Mouse (Mus musculus) retina, adult 2 months (tissue): ENCODE results near the gene Clic3.

Experiments used
- DNase-seq: peaks from one replicate; pipeline ENCODE4 v3.0.0-alpha.2; 2012; ENCODE audit warnings: low read depth, low spot score

Clic3 gene

DNA sequence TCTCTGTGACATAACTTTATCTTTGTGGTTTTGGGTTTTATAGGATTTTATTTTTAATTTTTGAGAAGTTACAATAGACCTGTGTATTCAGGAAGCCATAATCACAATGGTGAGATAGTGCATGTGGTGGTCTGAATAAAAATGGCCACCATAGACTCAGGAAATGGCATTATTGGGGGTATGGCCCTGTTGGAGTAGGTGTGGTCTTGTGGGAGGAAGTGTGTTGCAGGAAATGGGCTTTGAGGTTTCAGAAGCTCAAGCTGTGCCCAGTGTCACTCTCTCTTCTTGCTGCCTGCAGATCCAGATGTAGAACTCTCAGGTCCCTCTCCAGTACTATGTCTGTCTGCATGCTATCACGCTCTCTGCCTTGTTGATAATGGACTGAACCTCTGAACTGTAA, 23.9 kb downstream of the Clic3 start:
- DNase-seq, result no peak

DNA sequence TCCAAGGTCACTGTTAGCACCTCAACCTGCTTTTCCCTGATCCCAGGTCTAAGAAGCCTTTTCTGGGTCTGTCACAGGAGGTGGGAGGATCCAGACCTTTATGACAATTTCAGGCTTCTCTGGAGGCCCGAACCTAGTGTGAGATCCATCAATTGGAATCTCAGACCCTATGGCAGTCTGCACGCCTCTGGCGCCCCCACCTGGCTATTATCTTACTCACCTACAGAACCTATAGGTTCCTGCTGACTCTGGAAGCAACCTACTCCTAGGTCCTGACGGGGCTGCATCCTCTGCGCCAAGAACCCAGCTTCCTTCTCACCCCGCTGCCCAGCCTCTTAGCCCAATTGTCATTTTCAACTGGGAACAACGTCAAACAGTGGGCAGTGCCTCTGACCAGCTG, 26.3 kb downstream of the Clic3 start:
- DNase-seq, result no peak

DNA sequence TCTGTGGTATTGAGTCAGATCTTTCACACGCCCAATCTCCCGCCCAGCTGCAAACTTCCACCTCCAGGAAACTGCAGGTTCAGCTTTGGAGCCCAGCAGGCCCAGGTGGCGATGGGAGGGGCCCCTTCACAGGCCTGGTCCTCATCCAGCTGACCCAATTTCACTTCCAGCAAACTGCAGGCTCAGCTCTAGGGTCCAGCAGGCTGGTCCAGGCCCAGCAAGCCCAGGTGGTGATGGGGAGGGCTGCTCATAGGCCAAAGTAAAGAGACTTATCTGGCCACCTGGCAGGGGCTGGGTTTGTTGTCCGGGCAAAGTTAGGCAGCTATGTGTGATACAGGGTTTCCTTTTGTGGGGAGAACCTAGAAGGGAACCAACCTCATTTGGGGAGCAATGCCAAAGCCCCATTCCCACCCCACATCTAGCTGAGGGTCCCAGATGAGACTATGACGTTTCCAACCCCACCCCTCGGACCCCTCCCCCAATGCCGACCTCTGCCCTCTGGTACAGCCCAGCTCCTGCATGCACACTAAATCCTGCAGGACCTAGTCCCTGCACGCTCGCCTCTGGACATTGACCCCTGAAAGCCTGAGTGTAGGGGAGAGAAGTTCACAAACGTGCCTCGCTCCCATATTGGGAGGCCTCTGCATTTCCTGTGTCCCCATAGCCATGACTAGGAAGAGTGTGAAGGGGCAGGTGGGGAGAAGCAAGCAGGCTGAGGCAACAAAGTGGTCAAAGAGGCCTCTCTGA, 28.4 kb downstream of the Clic3 start:
- DNase-seq, result no peak

DNA sequence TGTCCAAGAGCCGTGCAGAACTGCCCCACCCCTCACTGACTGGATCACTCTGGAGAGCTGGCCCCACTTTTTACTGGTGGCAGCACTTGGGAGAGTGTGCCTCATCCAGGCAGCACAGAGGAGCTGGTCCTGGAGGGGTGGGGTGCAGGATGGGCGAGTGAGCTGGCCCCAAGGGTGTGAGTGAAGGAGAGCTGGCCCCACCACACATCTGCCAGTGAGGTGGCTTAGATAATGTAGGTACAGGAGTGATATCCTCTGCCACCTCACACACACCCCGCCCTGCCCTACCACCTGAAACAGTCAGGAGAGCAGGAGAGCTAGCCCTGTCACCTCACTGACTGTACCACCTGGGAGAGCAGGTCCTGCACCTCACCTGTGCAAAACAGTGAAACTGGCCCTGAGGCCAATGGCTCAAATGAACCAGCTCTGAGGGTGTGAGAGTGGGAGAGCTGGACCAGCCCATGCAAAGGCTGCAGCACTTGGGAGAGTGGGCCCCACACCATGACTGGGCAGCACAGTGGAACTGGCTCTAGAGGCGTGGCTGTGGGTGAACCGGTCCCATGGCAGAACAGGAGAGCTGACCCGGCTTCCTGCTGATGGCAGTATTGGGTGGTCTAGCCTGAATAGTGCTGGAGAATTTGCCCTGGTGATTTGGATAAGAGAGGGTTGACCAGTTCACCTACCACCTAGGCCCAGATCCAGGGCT, 31.5 kb downstream of the Clic3 start:
- no peak for DNase-seq

DNA sequence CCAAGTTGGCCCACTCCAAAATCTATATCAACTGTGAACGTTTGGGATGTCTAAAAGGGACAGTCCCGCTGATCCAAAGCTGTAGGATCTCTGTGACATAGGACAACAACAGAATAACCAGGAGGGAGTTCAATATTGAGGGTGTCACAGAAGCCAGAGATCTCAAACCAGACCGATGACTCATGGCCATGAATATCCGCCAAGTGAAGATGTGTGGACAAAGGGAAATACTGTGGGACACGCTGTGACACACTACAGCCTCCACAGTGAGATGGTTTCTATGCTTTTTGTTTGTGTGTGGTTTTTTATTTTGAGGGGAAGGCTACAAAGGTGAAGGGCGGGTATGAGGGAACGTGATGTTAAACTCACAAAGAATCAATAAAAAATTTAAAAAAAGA, 32.0 kb downstream of the Clic3 start:
- no peak for DNase-seq

DNA sequence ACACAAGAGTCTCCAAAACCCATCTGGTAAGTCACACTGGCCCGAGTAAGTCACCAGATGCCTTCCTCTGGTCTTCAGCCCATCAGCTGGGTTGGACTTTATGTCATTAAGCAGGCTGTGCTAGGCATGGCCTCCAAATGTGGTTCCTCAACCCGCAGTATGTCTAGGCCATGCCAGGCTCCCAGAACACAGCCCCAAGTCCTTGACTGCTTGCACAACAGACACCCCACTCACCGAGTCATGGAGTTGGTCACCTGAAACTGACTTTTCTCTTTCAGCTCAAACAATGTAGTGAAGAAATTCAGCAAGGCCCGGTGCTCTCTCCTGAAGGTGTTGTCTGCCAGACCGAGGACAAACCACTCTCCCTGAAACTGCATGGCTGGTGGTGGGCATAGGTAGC, 36.4 kb downstream of the Clic3 start:
- no peak for DNase-seq

DNA sequence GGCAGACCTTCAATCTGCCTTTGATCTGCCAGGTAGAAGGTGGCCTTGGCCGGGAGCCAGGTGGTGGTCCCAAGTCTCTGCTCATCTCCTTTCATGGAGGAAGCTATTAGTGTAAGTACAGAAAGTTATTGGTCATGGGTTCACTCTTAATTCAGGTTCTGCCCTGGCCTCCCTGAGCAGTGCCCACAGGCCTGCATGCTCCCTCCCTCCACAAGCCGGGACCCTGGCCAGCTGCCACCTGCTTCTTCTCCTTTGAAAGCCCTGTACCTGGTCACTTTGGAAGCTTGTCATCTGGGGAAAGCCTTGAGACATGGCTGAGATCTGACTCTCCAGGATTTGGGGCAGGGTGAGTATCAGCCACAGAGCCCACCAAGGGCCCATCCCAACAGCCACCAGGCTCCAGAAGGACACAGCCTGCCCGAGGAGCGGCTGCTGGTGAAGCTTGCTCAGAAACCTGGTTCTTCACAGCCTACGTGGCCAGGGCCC, 36.9 kb downstream of the Clic3 start, which contains the start of gene Lcn12:
Gene Lcn12, minus strand, starts transcription at position 436 of the 486 bp plus-strand sequence.
- DNase-seq, result no peak

DNA sequence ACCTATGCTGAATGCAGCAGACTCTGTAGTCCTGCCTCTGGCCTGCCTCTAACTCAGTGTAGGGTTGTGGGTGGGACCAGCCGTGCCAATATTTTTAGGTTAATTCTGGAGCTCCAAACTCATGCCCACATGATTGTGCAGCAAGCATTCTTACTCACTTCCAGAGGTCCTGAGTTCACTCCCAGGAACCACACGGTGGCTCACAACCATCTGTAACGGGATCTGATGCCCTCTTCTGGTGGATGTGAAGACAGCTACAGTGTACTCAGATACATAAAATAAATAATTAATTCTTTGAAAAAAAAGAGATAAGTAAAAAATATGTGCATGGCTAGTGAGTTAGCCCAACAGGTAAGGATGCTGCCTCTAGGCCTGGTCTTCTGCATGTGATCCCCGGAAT, 39.8 kb downstream of the Clic3 start:
- no peak for DNase-seq

DNA sequence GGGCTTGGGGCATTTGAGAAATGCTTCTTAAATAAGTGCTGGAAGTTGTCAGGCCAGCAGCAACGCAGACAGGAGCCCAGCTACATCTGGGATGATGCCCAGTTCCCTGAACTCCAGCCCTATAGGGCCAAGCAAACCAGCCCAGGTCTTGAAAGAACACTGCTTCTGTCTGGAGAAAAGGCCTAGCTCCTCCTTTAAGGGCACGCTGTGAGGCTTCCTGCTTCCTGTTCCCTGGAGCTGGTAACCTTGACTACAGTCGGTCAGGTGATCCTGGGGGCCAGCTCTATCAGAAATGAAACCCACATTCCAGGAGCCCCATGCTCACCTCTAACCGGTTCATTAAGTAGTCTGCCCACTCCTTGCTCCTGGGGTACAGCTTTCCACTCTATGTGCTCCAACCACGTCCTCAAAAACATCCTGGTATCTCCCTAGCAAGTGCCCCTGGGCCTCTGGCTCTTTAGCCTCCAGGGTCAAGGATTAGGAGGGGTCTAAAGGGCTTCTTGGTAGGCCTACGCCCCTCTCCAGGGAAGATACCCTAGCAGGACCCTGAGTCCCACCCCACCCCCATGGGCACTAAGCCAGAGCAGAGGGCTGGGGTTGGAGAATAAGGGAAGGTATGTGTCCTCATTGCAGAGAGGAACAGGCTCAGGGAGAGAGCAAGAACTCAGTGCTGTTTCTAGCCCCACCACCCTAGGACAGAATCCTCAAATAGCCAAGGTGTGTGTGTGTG, 41.4 kb downstream of the Clic3 start:
- DNase-seq, result no peak

DNA sequence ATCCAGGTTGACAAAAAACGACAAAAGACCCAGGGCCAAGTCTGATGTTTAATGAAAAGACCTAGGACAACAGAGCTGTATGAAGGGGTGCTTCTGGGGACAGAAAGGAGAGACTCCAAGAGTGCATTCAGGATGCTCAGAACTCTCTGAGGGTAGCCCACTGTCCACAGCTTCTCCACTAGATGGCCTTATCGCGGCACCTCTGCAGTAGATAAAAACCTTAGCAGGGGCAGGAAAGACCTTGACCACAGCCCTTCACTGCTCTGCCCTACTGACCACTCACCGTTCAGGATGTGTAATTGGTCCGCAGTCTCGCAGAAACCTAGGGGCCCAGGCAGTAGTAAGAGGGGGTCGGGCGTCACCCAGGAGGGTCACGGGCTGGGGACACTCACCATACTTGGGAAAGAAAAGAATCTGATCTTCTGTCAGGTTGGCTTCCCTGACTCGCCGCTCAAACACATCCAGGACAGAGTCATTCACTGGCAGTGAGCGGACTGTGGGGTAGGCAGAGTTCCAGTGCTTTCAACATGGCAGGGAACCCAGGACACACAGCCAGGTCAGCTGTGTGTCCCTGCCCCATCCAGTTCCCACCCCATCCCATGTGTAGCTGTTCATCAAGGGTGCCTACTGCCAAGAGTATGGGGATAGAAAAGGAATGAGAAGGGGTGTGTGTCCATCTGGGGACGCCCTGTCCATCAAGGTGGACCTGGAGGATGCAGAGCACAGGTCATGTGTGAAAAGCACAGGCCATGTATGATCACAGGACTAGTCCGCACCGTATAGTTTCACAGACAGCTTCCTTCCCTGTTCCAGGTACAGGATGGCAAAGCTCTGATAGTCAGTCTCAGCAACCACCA, 42.2 kb downstream of the Clic3 start:
- DNase-seq, result no peak

DNA sequence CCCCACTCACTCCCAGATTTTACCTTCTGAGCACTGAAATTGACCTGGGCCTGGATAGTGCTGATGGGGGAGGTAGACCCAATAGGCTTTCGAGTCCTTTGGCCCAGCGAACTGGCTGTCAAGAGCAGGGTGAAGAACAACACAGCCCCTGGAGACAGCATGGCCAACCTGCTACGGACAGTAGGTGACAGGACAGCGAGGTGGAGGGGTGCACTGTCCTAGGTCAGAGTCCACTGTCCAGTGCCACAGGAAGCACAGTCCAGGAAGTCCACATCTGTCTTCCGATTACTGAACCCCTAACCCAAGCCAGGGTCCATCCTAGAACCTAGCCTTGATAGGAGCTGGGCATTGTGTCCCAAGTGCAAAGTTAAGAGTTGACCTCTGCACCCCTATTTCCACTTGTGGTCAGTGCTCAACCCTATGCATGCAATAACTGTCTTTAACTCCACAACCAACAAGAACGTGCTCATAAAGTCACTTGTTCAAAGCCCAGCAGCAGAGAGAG, 43.5 kb downstream of the Clic3 start:
- no peak for DNase-seq

DNA sequence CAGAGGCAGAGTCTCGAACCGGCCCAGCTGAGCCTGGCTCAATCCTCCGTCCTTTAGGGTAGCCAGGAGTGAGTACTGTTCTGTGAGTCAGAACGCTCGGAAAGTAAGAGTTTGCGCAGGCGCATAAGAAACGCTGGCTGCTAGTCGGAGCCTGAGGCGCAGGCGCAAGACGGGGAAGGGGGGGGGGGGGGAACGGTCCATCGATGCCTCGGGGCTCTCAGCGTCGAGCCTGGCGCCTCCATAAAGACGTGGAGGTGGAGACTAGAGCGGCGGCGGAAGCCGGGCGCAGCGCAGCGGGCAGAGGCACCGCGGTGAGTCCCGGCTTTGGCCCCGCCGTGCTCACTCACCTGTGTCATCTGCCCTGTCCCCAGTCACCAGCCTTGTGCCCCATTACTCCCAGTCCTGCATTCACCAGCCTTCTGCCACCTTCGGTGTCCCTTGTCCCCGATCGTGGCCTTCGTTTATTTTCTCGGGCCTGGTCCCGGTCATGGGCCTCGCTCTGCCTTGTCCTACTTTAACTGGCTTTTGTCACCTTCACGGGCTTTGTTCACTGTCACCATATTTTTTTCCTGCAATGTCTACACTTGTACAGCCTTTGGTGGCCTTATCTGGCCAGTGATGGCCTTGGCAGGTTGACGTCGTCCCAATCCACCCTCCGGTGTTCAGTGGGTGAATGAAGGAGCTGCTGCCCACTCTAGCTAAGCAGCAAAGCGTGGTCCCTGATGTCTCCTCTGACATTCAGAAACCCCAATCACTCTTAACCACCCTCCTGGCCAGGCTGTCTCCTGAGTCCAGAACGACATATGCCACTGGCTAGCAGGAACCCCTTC, 44.2 kb downstream of the Clic3 start, which contains the start of gene Fbxw5:
Gene Fbxw5, plus strand, starts transcription at position 175 of the 830 bp plus-strand sequence.
- DNase-seq, result peak; percentile 83

DNA sequence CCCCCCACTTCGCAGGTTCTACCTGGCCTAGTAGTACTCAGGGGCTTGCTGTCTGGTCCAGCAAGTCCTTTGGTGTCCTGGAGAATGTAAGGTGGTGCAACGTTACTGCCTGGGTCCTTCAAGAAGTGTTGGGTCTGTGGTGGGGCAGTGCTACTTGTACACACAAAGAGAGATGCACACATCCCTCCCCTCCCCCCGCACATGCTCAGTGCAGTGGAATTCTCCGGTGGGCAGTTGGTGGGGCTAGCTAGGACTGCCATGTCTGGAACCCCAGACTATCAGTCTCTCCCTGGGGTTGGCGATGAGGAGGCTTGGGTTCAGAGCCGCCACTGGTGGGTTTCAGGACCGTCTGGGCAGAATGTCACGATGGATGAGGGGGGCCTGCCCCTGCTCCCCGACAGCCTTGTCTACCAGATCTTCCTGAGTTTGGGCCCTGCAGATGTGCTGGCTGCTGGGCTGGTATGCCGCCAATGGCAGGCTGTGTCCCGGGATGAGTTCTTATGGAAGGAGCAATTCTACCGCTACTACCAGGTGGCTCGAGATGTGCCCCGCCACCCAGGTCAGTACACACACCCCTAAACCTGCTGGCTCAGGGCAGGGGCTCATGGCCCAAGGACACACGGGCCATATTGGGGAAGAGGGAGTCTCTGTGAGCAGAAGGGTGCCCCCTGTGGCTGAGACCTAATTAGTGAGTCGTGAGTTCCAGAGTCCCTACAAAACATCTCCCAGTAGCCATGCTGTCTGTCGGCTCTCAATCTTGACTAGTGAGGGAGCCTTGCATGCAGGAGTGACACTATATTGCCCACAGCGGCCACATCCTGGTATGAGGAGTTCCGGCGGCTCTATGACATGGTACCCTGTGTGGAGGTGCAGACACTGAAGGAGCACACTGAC, 45.2 kb downstream of the Clic3 start, which contains the start of gene C8g:
Gene C8g, minus strand, starts transcription at position 127 of the 894 bp plus-strand sequence.
- no peak for DNase-seq

DNA sequence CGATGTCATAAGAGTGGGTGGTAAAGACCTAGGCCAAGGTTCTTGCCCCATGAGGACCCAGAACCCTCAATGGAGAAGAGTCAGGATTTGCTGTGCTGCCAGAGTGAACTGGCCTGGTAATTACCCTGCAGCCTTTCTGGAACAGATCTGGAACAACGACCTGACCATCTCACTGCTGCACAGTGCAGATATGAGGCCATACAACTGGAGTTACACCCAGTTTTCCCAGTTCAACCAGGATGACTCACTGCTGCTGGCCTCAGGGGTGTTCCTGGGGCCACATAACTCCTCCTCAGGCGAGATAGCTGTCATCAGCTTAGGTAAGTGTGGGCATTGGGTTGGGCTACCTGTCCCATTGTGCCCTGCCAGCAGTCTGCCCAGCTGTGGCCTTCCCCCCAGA, 46.1 kb downstream of the Clic3 start:
- no peak for DNase-seq

DNA sequence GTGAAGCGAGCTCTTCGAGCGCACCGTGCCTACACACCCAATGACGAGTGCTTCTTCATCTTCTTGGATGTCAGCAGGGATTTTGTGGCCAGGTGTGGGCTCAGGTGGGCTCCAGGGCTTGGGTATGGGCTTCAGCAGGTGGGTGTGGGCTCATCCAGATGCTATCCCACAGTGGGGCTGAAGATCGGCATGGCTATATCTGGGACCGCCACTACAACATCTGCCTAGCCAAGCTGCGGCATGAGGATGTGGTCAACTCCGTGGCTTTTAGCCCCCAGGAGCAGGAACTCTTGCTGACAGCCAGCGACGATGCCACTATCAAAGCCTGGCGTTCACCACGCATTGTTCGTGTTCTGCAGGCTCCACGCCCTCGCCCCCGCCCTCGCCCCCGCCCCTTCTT, 47.9 kb downstream of the Clic3 start:
- DNase-seq, result no peak

DNA sequence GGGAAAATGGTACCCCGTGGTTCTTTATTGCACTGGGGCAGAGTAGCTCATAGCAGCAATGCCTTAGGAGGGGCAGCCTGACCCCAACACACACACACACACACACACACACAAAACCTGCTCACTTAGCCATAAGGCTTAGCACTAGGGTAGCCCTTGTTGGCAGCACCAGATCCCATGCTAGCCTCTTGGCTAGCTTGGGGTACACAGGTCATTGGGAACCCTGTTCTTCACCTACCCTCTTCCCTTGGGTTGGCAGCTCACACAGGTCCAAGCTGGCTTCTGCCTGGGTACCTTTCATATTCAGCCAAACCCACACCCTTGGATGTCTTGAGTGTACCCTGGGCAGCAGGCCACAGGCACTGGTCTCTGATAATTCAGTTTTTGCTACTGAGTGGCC, 48.4 kb downstream of the Clic3 start:
- no peak for DNase-seq

DNA sequence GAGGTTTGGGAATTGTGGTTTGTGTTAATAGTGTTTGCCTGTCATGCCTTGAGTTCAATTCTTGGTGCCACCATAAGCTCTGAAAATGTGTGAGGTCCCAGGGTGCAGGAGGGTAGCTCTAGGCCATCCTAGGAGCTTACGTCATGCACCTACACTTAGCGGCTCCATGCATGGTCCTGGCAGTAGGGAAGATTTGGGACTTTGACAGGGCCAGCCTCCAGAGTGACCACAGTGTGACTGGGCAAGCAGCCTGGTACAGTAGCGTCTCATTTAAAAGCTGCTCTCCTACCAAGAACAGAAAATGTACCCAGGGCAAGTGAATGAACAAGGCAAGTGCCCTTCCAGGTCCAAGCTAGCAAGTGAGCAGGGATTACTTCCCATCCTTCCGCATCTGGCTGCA, 49.2 kb downstream of the Clic3 start:
- no peak for DNase-seq

DNA sequence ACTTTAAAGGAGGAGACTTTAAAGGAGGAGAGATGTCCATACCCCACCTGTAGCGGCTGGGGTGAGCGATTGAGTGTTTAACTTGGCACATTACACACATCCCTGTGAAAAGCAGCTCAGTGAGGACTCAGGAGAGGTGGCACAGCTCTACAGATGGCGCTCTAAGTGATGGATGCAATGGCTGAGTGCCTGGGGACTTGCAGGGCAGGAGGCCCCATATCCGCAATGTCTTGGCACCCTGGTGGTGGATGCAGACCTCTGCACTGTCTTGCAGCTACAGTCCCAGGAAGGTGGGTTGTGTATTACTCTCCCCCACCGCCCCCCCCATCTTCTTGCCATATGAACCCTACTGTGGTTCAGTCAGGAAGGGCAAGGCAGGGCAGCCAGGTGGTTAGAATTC, 50.3 kb downstream of the Clic3 start:
- DNase-seq, result no peak
